Mouse (Mus musculus): ENCODE results near the gene Psmf1. TPM values are rescaled to one million over a fixed set of nuclear protein-coding genes. Genes with fewer than 3 reads are reported as not detected.

Gene Psmf1
- total RNA-seq (2021): 10 to 100 TPM; 22.6 to 22.8 TPM
- long read RNA-seq, experiment 1, transcript Psmf1-201 (7 exons, 3,809 nt): major isoform, 18 of 18 reads
- long read RNA-seq, experiment 1, partial matches to known transcripts: 0 of 18 reads
- long read RNA-seq, experiment 1, other reads (novel, unspliced or antisense): 0 of 18 reads
- long read RNA-seq, experiment 2, transcript Psmf1-201 (7 exons, 3,809 nt): major isoform, 29 of 31 reads
- long read RNA-seq, experiment 2, partial matches to known transcripts: 0 of 31 reads
- long read RNA-seq, experiment 2, other reads (novel, unspliced or antisense): 1 of 31 reads

GRCm38 (mm10) chr2:151743845-151744244, at the start of gene Psmf1:
Psmf1 (minus strand) TSS chr2:151744186.
- no peak for DNase-seq
- intact Hi-C loops (cut with DNase I; ENCODE audit: low total_unique reads): loop anchor here (10.0 kb wide), 1 partner anchor 249 kb away; the partner anchor contains the start of gene Nsfl1c

- no peak for DNase-seq
- intact Hi-C loops (cut with DNase I; ENCODE audit: low total_unique reads): no loop called here
Measured at GRCm38 (mm10) chr2:151791156-151791555, 47.2 kb upstream of the Psmf1 start.

DNA sequence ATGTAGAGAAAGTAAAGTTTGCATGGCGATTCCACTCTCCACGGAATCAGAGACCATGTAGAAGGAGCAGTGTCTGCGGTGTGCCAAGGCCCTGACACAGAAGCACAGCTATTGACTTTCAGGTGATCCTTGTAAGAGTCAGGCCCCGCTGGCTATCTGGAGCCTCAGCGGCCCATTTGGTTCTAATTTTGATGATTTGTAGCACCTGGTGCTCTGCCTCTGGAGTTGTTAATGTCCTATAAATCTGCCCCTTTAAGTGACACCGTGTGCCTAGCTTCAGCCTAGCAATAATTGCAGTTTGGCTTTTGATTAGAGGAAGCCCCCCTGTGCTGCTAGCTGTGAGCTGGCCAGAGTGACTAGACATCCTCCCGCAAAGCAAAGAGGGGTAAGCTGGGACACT, 46.2 kb upstream of the Psmf1 start:
- intact Hi-C loops (cut with DNase I; ENCODE audit: low total_unique reads): no loop called here

GRCm38 (mm10) chr2:151788221-151788977, 44.4 kb upstream of the Psmf1 start:
- DNase-seq: no peak
- intact Hi-C loops (cut with DNase I; ENCODE audit: low total_unique reads): no loop called here

More for the DNA sequence above, 46.2 kb upstream of the Psmf1 start:
- DNase-seq: no peak

DNA sequence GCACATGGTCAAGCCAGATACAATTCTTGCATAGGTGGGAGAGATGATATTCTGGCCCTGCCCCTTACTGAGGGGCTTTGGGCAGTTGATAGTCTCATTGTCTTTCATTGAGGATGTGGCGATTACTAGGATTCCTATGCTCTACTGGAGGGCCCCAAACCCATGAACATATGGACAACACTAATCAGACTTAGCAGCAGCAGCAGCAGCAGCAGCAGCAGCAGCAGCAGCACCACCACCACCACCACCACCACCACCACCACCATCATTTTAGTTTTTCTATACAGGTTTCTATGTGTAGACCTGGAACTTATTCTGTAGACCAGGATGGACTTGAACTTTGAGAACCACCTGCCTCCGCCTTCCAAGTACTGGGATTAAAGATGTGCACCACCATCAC, 39.5 kb upstream of the Psmf1 start:
- intact Hi-C loops (cut with DNase I; ENCODE audit: low total_unique reads): no loop called here
- no peak for DNase-seq

- intact Hi-C loops (cut with DNase I; ENCODE audit: low total_unique reads): no loop called here
- DNase-seq: no peak
Measured at GRCm38 (mm10) chr2:151777366-151777765, 33.4 kb upstream of the Psmf1 start.

- DNase-seq: no peak
- intact Hi-C loops (cut with DNase I; ENCODE audit: low total_unique reads): no loop called here
Measured at GRCm38 (mm10) chr2:151773476-151773875, 29.5 kb upstream of the Psmf1 start.

DNA sequence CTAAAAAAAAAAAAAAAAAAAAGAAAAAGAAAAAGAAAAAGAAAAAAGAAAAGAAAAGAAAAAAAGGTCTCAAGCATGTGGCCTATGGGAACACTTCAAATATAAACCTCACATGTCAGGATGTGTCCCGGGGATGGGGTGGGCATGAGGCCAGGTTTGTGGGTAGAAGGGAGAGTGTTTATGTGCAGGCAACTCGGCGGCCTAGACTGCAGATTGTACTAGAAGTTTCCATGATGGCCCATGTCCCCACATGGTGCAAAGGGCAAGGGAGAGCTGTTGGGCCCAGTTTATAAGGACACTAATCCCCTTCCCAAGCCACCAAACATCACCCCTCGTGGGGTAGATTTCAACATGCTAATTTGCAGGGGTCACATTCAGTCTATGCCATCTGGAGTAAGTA, 28.2 kb upstream of the Psmf1 start:
- no peak for DNase-seq
- intact Hi-C loops (cut with DNase I; ENCODE audit: low total_unique reads): no loop called here

- intact Hi-C loops (cut with DNase I; ENCODE audit: low total_unique reads): no loop called here
- DNase-seq: no peak
Measured at GRCm38 (mm10) chr2:151764557-151764956, 20.6 kb upstream of the Psmf1 start.

GRCm38 (mm10) chr2:151758806-151759353, 14.9 kb upstream of the Psmf1 start:
- no peak for DNase-seq
- intact Hi-C loops (cut with DNase I; ENCODE audit: low total_unique reads): no loop called here

DNA sequence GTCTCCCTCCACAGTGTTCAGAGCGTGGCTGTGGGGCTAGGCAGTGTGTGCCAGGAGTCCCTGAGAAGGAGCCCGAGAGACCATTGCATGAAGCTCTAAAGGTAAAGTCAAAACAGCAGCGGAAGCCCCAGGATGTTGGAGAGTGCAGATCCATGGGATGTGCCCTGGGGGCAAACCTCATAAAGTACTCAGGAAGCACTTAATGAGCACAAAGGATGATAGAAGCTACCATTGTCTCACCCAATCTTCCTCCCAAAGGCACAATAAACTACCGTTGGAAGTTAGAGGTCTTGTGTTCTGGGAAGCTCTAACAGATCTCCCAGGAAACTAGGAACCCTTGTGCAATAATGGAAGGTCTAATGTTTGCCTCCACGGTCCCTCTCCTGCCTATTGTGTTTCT, 13.5 kb upstream of the Psmf1 start:
- no peak for DNase-seq
- intact Hi-C loops (cut with DNase I; ENCODE audit: low total_unique reads): no loop called here

DNA sequence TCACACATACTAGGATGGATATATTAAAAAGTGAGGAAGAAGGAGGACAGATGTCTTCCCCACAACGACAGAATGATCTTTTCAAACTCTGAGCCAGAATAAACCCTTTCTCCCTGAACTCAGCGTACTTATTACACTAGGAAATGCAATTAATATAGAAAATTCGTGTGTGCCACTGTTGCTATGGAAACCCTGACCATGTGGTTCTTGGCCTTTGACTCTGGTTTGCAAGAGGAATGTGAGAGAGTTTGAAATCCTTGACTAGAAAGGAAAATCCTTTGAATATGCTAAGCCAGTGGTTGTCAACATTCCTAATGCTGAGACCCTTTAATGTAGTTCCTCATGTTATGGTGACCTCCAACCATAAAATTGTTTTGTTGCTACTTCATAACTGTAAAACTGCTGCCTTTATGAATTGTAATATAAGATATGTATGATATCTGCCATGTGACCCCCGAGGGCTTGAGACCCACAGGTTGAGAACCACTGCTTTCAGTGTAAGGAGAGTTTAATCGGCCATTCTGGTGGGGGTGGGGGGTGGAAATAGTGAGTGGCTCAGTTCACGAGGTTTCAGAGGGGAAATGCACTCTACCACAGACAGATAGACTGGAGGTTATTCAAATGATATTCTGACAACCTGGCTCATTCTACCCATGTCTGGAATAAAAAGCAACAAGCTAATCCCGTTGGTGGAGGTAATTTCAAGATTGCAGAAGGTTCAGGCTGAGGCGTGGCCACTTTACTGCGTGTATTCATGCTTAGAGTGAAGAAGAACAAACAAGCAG, 12.5 kb upstream of the Psmf1 start:
- no peak for DNase-seq
- intact Hi-C loops (cut with DNase I; ENCODE audit: low total_unique reads): no loop called here

GRCm38 (mm10) chr2:151751330-151751729, 7.3 kb upstream of the Psmf1 start:
- no peak for DNase-seq
- intact Hi-C loops (cut with DNase I; ENCODE audit: low total_unique reads): no loop called here

GRCm38 (mm10) chr2:151747847-151748705, 4.1 kb upstream of the Psmf1 start:
- peak; percentile 34 for DNase-seq
- intact Hi-C loops (cut with DNase I; ENCODE audit: low total_unique reads): loop anchor here (5.0 to 10.0 kb wide), 2 partner anchors 119 to 253 kb away; partner anchors contain the start of gene Nsfl1c

GRCm38 (mm10) chr2:151742850-151743679, 921 bp downstream of the Psmf1 start:
- DNase-seq: no peak
- intact Hi-C loops (cut with DNase I; ENCODE audit: low total_unique reads): loop anchor here (10.0 kb wide), 1 partner anchor 248 kb away; the partner anchor contains the start of gene Nsfl1c

GRCm38 (mm10) chr2:151742084-151742483, 1.9 kb downstream of the Psmf1 start:
- intact Hi-C loops (cut with DNase I; ENCODE audit: low total_unique reads): loop anchor here (10.0 kb wide), 1 partner anchor 247 kb away; the partner anchor contains the start of gene Nsfl1c

GRCm38 (mm10) chr2:151740741-151741526, 3.1 kb downstream of the Psmf1 start:
- DNase-seq: peak; percentile 82
- intact Hi-C loops (cut with DNase I; ENCODE audit: low total_unique reads): loop anchor here (10.0 kb wide), 1 partner anchor 246 kb away; the partner anchor contains the start of gene Nsfl1c

More at GRCm38 (mm10) chr2:151742084-151742483, 1.9 kb downstream of the Psmf1 start:
- no peak for DNase-seq

Data from gastrocnemius, postnatal 14 days (tissue).